Mouse (Mus musculus): ENCODE results near the gene Cd68.

DNA sequence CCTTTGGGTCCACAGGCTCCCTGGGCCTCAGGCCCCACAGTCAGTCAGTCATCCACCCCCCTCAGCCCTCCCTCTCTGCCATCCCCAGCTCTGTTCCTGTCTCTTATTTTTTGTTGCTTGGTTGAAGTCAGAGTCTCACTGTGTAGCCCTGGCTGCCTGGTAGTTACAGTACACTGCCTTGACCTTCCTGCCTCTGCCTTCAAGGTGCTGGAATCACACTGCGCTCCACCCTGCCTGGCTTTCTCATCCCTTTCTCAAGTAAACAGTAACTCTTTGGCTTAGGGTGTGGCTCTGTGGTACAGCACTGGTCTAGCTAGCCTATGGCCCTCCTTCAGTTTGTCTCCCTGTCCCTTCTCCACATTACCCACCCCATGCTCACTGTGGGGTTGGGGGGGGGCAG is 23.9 kb upstream of the Cd68 start:
- no peak for TF ChIP-seq POLR2A (IDR thresholded peaks at IDR 0.05; ENCODE audit: borderline replicate concordance, control insufficient read depth, low read depth, low read length)
- TF ChIP-seq CTCF (IDR thresholded peaks at IDR 0.05; ENCODE audit: control insufficient read depth, insufficient read depth, low read length): no peak

All from bone marrow, adult 2 months (tissue).